Mouse (Mus musculus): Measurements from ENCODE around the gene Zc3h14. TPM values are rescaled to one million over a fixed set of nuclear protein-coding genes. Genes with fewer than 3 reads are reported as not detected.

Gene Zc3h14
- polyA plus RNA-seq, 1 experiment from 2014 or later, result 182 TPM

- Histone ChIP-seq H3K9ac (replicated peaks; ENCODE audit: low read length) (no peak overlapping the region; the same call in 1 of the 2 replicates), H3K4me2 (ENCODE audit: low read depth, low read length) (peak overlapping the region; percentile 74), H3K36me3 (replicated peaks; ENCODE audit: control insufficient read depth, insufficient read depth, low read depth, low read length) (no peaks in the 10 kb centered on the region), H3K27ac (replicated peaks; ENCODE audit: low read depth, low read length) (no peak overlapping the region), H3K4me3 (ENCODE audit: low read depth, low read length) (peak overlapping the region; percentile 53; the same call in 1 of the 2 replicates), H3K27me3 (ENCODE audit: control insufficient read depth, insufficient read depth, low read length) (no peaks in the 10 kb centered on the region), H3K4me1 (ENCODE audit: control insufficient read depth, insufficient read depth, low read length) (no peaks in the 10 kb centered on the region; the same call in 1 of the 2 replicates), H3K9me3 (replicated peaks; ENCODE audit: control insufficient read depth, low read length) (no peaks in the 10 kb centered on the region)
- ATAC-seq (replicated peaks; ENCODE audit: insufficient number of reproducible peaks, low FRiP score, low TSS enrichment, low read depth), result no peak
- no peak for DNase-seq (ENCODE audit: low spot score)
- WGBS, result 63% methylated on average over 3 of the region's 3 CpGs
Observed at GRCm38 (mm10) chr12:98733165-98733564, 13.6 kb upstream of the Zc3h14 start.

DNA sequence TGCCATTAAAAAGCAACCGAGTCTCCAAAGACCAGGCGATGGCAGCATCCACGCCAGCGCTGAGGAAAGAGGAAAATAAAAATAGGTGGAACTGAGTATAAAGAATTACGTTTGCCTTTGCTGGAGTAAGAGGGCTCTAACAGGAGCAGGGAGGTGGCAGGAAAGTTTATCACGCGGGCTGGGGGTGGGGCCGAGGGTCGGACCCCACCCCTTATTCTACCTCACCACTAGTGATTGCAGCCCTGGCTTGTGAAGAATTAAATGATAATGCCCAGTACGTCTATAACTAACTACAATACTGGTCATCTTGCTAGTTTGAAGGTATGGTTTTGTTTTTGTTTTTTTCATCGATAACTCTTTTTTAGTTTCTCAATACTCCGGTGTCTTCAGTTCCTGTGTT lies 13.0 kb upstream of the Zc3h14 start:
- Histone ChIP-seq H3K27ac (replicated peaks; ENCODE audit: low read depth, low read length) (no peak overlapping the region), H3K4me3 (ENCODE audit: low read depth, low read length) (peak overlapping the region; percentile 53), H3K9me3 (replicated peaks; ENCODE audit: control insufficient read depth, low read length) (no peaks in the 10 kb centered on the region), H3K4me1 (ENCODE audit: control insufficient read depth, insufficient read depth, low read length) (no peaks in the 10 kb centered on the region; the same call in 1 of the 2 replicates), H3K9ac (replicated peaks; ENCODE audit: low read length) (peak overlapping the region; percentile 64), H3K4me2 (ENCODE audit: low read depth, low read length) (peak overlapping the region; percentile 74), H3K27me3 (ENCODE audit: control insufficient read depth, insufficient read depth, low read length) (no peaks in the 10 kb centered on the region), H3K36me3 (replicated peaks; ENCODE audit: control insufficient read depth, insufficient read depth, low read depth, low read length) (no peaks in the 10 kb centered on the region)
- ATAC-seq (replicated peaks; ENCODE audit: insufficient number of reproducible peaks, low FRiP score, low TSS enrichment, low read depth) (no peak), DNase-seq (ENCODE audit: low spot score) (peak; percentile 17)
- WGBS, result 11% methylated on average over 12 of the region's 12 CpGs

GRCm38 (mm10) chr12:98734246-98734879 lies 12.4 kb upstream of the Zc3h14 start:
- under 1% methylated on average over 30 of the region's 30 CpGs for WGBS

DNA sequence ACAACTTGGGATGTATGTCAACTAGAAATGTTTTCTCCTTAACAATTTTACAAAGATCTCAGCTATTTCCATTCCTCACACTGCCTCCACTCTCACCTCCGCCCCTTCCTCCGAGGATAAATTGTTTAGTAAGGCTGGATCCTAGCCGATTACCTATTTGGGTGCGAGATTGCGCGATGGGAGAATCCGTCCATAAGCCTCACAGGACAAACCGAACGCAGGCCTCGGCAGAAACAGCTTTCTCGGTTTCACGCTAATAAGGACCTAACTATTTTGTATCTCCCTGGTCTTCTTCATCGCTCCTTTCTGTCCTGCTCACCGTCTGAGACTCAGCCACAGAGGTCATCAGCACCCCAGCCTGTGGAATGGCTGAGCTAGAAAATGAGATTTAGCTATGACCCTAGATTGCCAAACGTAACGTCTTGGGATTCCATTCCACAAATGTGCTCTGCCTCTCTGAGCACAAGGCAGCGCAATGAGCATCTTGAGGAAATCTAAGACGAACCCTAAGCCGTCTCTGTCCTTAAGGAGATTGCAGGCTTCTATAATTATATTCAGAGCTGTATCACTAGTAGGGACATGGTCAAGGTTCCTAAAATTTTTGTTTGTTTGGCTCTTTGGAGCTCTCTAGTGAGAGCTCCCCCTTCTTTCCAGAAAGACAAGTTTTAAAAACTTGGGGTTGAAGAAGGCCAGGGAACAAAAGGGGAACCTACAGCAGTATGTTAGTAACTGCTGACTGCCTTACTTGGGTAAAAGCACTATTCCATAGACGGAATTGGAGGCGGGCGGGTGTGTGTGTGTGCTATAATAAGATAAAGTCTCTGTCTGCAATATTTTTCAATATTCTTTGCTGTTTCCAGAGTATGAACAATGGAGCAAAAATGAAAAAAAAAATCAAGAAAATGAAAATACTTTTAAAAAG lies 11.6 kb upstream of the Zc3h14 start:
- Histone ChIP-seq H3K4me3 (ENCODE audit: low read depth, low read length) (peak overlapping the region; percentile 53), H3K4me2 (ENCODE audit: low read depth, low read length) (peak overlapping the region; percentile 74), H3K36me3 (replicated peaks; ENCODE audit: control insufficient read depth, insufficient read depth, low read depth, low read length) (no peaks in the 10 kb centered on the region), H3K27ac (replicated peaks; ENCODE audit: low read depth, low read length) (no peak overlapping the region), H3K9me3 (replicated peaks; ENCODE audit: control insufficient read depth, low read length) (no peaks in the 10 kb centered on the region), H3K27me3 (ENCODE audit: control insufficient read depth, insufficient read depth, low read length) (no peaks in the 10 kb centered on the region), H3K9ac (replicated peaks; ENCODE audit: low read length) (peak overlapping the region; percentile 60), H3K4me1 (ENCODE audit: control insufficient read depth, insufficient read depth, low read length) (no peaks in the 10 kb centered on the region; the same call in 1 of the 2 replicates)
- 10% methylated on average over 22 of the region's 22 CpGs for WGBS
- DNase-seq (ENCODE audit: low spot score), result peak; percentile 30
- no peak; the same call in 1 of the 2 replicates for ATAC-seq (replicated peaks; ENCODE audit: insufficient number of reproducible peaks, low FRiP score, low TSS enrichment, low read depth)

More at GRCm38 (mm10) chr12:98734246-98734879, 12.4 kb upstream of the Zc3h14 start:
- Histone ChIP-seq H3K27ac (replicated peaks; ENCODE audit: low read depth, low read length) (no peak overlapping the region), H3K9me3 (replicated peaks; ENCODE audit: control insufficient read depth, low read length) (no peaks in the 10 kb centered on the region), H3K9ac (replicated peaks; ENCODE audit: low read length) (peak overlapping the region; percentile 64), H3K27me3 (ENCODE audit: control insufficient read depth, insufficient read depth, low read length) (no peaks in the 10 kb centered on the region), H3K4me1 (ENCODE audit: control insufficient read depth, insufficient read depth, low read length) (no peaks in the 10 kb centered on the region; the same call in 1 of the 2 replicates), H3K4me3 (ENCODE audit: low read depth, low read length) (peak overlapping the region; percentile 53), H3K36me3 (replicated peaks; ENCODE audit: control insufficient read depth, insufficient read depth, low read depth, low read length) (no peaks in the 10 kb centered on the region), H3K4me2 (ENCODE audit: low read depth, low read length) (peak overlapping the region; percentile 74)
- ATAC-seq (replicated peaks; ENCODE audit: insufficient number of reproducible peaks, low FRiP score, low TSS enrichment, low read depth), result peak; percentile 82
- DNase-seq (ENCODE audit: low spot score), result peak; percentile 92

GRCm38 (mm10) chr12:98736951-98737800 lies 9.6 kb upstream of the Zc3h14 start, which contains the start of gene Ptpn21:
Gene Ptpn21, minus strand, starts transcription at chr12:98737405.
- H3K36me3 ChIP-seq (replicated peaks; ENCODE audit: control insufficient read depth, insufficient read depth, low read depth, low read length), result no peaks in the 10 kb centered on the region
- peak within 1 kb of the TSS; percentile 93 for H3K4me2 ChIP-seq (ENCODE audit: low read depth, low read length)
- DNase-seq (ENCODE audit: low spot score) (peak; percentile 61), ATAC-seq (replicated peaks; ENCODE audit: insufficient number of reproducible peaks, low FRiP score, low TSS enrichment, low read depth) (peak; percentile 51)
- H3K27me3 ChIP-seq (ENCODE audit: control insufficient read depth, insufficient read depth, low read length), result no peaks in the 10 kb centered on the region
- H3K27ac ChIP-seq (replicated peaks; ENCODE audit: low read depth, low read length), result no peak within 1 kb of the TSS; the same call in 1 of the 2 replicates
- H3K4me1 ChIP-seq (ENCODE audit: control insufficient read depth, insufficient read depth, low read length), result no peaks in the 10 kb centered on the region; the same call in 1 of the 2 replicates
- no peaks in the 10 kb centered on the region for H3K9me3 ChIP-seq (replicated peaks; ENCODE audit: control insufficient read depth, low read length)
- H3K4me3 ChIP-seq (ENCODE audit: low read depth, low read length), result peak within 1 kb of the TSS; percentile 71
- H3K9ac ChIP-seq (replicated peaks; ENCODE audit: low read length), result peak within 1 kb of the TSS; percentile 88
- under 1% methylated on average over 74 of the region's 75 CpGs for WGBS

DNA sequence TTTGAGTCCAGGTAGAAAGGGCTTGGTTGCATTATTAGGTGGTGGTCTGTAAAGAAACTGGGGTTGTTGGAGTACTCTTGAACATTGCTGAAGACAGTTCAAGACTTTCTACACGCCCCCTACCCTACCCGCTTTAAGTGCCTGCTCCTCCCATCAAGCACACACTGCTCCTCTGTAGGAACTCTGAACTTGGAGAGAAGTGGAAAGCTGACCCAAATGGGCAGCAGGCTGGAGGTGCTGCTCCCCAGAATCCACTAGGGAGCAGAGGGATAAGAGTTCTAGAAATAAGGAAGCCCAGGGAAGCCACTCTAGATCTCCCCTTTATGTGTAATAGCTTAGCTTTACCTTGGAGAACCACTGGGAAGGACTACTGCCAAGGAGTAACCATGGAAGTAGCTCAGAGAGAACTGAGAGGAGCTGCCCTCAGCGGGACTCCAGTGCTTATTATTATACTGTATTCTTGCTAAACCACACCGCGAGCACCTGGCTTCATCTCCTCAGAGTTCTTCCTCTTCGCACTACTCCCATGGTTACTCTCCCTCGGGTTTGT lies 8.9 kb upstream of the Zc3h14 start:
- 9% methylated on average over 7 of the region's 7 CpGs for WGBS
- Histone ChIP-seq H3K4me1 (ENCODE audit: control insufficient read depth, insufficient read depth, low read length) (no peaks in the 10 kb centered on the region; the same call in 1 of the 2 replicates), H3K9me3 (replicated peaks; ENCODE audit: control insufficient read depth, low read length) (no peaks in the 10 kb centered on the region), H3K27me3 (ENCODE audit: control insufficient read depth, insufficient read depth, low read length) (no peaks in the 10 kb centered on the region), H3K4me2 (ENCODE audit: low read depth, low read length) (peak overlapping the region; percentile 93), H3K36me3 (replicated peaks; ENCODE audit: control insufficient read depth, insufficient read depth, low read depth, low read length) (no peaks in the 10 kb centered on the region), H3K4me3 (ENCODE audit: low read depth, low read length) (peak overlapping the region; percentile 71), H3K27ac (replicated peaks; ENCODE audit: low read depth, low read length) (no peak overlapping the region; the same call in 1 of the 2 replicates), H3K9ac (replicated peaks; ENCODE audit: low read length) (peak overlapping the region; percentile 88)
- peak; percentile 37; the same call in 1 of the 2 replicates for ATAC-seq (replicated peaks; ENCODE audit: insufficient number of reproducible peaks, low FRiP score, low TSS enrichment, low read depth)
- peak; percentile 41 for DNase-seq (ENCODE audit: low spot score)

DNA sequence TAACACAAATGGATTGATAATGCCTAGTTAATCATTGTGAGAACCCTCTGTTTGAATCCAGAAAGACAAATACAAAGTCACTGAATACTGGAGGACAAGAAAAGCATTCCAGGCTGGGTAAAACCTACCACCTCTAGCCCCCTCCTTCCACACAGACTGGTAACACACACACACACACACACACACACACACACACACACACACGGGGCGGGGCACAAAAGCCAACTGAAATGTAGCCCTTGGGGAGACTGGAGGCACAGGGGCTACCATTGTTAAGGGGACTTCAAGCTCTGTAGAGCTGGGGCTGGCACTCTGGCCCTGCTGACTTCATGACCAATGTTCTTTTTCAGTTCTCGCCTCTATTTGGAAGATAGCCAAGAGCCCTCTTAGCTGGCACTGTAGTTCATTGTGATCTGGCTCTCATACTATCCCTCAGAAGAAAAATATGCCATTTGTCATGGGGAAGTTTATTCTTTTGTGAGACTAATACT lies 5.7 kb upstream of the Zc3h14 start:
- ATAC-seq (replicated peaks; ENCODE audit: insufficient number of reproducible peaks, low FRiP score, low TSS enrichment, low read depth), result no peak
- WGBS, result 39% methylated on average over 2 of the region's 3 CpGs
- H3K36me3 ChIP-seq (replicated peaks; ENCODE audit: control insufficient read depth, insufficient read depth, low read depth, low read length), result no peaks in the 10 kb centered on the region

More for the DNA sequence above, 5.7 kb upstream of the Zc3h14 start:
- Histone ChIP-seq H3K4me2 (ENCODE audit: low read depth, low read length) (no peak overlapping the region), H3K4me3 (ENCODE audit: low read depth, low read length) (no peak overlapping the region), H3K27ac (replicated peaks; ENCODE audit: low read depth, low read length) (no peak overlapping the region), H3K4me1 (ENCODE audit: control insufficient read depth, insufficient read depth, low read length) (no peaks in the 10 kb centered on the region), H3K27me3 (ENCODE audit: control insufficient read depth, insufficient read depth, low read length) (no peaks in the 10 kb centered on the region), H3K9ac (replicated peaks; ENCODE audit: low read length) (no peak overlapping the region), H3K9me3 (replicated peaks; ENCODE audit: control insufficient read depth, low read length) (no peaks in the 10 kb centered on the region)
- DNase-seq (ENCODE audit: low spot score), result no peak
